Mouse (Mus musculus) midbrain, embryonic 14.5 days (tissue): ENCODE measurements at regions not wholly inside any gene's neighbourhood (a gene's known extent, or its start where the extent isn't known, plus 50 kb on each side); places are given as distances from the start of the nearest gene placed in this dataset.

Experiments used
- ATAC-seq: fragments of 200-750 bp; cut with Nextera tagmentation; 2 replicates; pipeline ENCODE4 v1.8.0; 2017; ENCODE audit warnings: moderate number of reproducible peaks, moderate library complexity; ENCODE audit not compliant: low FRiP score, low TSS enrichment
- DNase-seq: peaks from one replicate; pipeline ENCODE4 v3.0.0-alpha.2; 2015
- H3K27ac ChIP-seq: fragments of 300-500 bp; sonication (generic); replicated peaks from 2 replicates; pipeline ENCODE4 v1.5.1; 2014; ENCODE audit warnings: mild to moderate bottlenecking, low read depth, low read length, moderate library complexity
- H3K27me3 ChIP-seq: fragments of 300-500 bp; sonication (generic); 2 replicates; pipeline ENCODE4 v1.6.1; 2014; ENCODE audit warnings: low read length, control low read depth, mixed read lengths; ENCODE audit not compliant: control insufficient read depth, insufficient read depth
- H3K36me3 ChIP-seq: fragments of 300-500 bp; sonication (generic); 2 replicates; pipeline ENCODE4 v1.6.1; 2014; ENCODE audit warnings: low read length, control low read depth; ENCODE audit not compliant: control insufficient read depth, insufficient read depth
- H3K4me1 ChIP-seq: fragments of 300-500 bp; sonication (generic); 2 replicates; pipeline ENCODE4 v1.6.1; 2014; ENCODE audit warnings: mild to moderate bottlenecking, antibody characterized with exemption, low read length, control low read depth; ENCODE audit not compliant: control insufficient read depth, insufficient read depth
- H3K4me2 ChIP-seq: fragments of 300-500 bp; sonication (generic); 2 replicates; pipeline ENCODE4 v1.6.1; 2014; ENCODE audit warnings: mild to moderate bottlenecking, low read length, moderate library complexity
- H3K4me3 ChIP-seq: fragments of 300-500 bp; sonication (generic); replicated peaks from 2 replicates; pipeline ENCODE4 v1.5.1; 2014; ENCODE audit warnings: low read depth, low read length
- H3K9ac ChIP-seq: fragments of 300-500 bp; sonication (generic); replicated peaks from 2 replicates; pipeline ENCODE4 v1.6.1; 2014; ENCODE audit warnings: mild to moderate bottlenecking, low read length, moderate library complexity
- H3K9me3 ChIP-seq: fragments of 300-500 bp; sonication (generic); 2 replicates; pipeline ENCODE4 v1.6.1; 2016; ENCODE audit warnings: low read length, control low read depth, mixed read lengths; ENCODE audit not compliant: control insufficient read depth
- WGBS: fragments of 180-500 bp; shearing (Covaris S2); extraction: QIAGEN DNeasy Blood & Tissue Kit; methylation state at CpG from one replicate; pipeline ENCODE4 v1.1.7; 2014; 5-methylcytosine and 5-hydroxymethylcytosine counted together

DNA sequence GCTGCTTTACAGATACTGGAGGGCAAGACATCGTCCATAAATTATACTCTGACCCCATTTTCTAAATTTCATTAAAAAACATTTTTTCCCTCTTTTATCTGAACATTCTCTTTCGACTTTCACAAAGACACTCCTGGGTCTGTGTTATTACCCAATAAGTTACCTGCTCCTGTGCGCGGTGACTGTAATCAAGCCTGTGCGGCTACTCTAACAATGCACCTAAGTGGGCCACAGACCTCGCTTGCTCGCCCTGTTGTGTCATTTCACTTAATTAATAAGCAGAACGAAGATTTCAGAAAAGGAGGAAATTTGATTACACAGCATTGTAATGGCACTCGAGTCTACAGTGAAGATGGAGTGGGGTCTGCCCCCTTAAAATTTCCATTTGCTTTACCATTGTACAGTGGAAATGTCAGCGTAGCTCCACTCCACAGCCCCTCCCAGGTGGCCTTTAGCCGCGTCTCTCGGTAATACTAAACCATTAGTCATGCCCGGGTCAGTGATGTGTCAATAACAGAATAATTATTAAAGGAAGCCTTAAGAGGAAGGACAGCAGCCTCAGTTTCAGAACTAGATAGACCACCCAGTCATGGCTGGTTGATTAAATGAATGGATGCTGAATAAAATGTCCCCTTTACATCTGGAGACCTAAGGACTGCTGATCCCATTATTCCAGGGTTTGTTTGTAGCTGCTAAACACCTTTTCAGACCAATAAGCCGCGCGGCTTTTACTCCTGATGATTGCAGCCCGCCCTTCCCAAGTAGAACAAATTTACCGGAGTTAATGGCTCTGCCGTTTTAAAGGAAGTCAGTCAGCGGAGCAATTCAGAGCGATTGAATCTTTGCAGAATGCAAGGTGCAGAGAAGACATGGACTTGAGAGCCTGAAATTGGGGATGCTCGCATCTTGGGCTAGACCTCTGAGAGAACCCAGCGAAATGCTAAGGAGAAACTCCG, 194.5 kb upstream of the Creb1 start:
- Histone ChIP-seq H3K4me3 (no peak overlapping the region), H3K27me3 (no peaks in the 10 kb centered on the region), H3K27ac (no peak overlapping the region; the same call in 1 of the 2 replicates), H3K36me3 (no peaks in the 10 kb centered on the region), H3K9me3 (no peaks in the 10 kb centered on the region), H3K4me2 (peak overlapping the region; percentile 34), H3K4me1 (peaks cover 6% of the 10 kb centered on the region; the same call in 1 of the 2 replicates), H3K9ac (no peak overlapping the region)
- ATAC-seq (no peak), DNase-seq (peak; percentile 47)
- 39% methylated on average over 25 of the region's 25 CpGs for WGBS

DNA sequence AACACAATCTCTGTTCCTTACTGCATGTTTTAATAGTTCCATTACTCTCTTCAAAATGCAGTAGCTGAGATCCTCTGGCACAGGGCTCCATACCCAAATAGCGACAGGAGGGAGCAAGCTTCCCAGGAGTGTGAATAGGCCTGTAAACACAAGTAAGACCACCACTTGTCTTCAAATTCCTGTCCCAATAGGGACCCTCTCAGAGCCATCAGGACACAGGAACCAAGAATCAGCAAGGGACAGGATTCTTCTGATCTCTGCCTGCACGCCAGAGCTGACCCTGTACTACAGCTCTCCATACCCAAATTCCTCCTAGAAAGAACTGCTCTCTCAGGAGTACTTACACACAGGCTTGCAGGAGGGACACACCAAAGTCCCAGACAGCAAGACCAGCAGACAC, 200.9 kb upstream of the Creb1 start:
- 79% methylated on average over 2 of the region's 2 CpGs for WGBS
- Histone ChIP-seq H3K9me3 (no peaks in the 10 kb centered on the region), H3K27me3 (no peaks in the 10 kb centered on the region), H3K36me3 (no peaks in the 10 kb centered on the region), H3K9ac (no peak overlapping the region), H3K4me3 (no peak overlapping the region), H3K27ac (no peak overlapping the region), H3K4me2 (no peak overlapping the region), H3K4me1 (no peaks in the 10 kb centered on the region)
- ATAC-seq (no peak), DNase-seq (no peak)

GRCm38 (mm10) chr1:64330721-64331120, 201.7 kb upstream of the Creb1 start:
- H3K27me3 ChIP-seq = no peaks in the 10 kb centered on the region
- DNase-seq (no peak), ATAC-seq (no peak)
- H3K27ac ChIP-seq = no peak overlapping the region
- no peaks in the 10 kb centered on the region for H3K9me3 ChIP-seq
- H3K4me3 ChIP-seq = no peak overlapping the region
- H3K4me2 ChIP-seq = no peak overlapping the region
- H3K9ac ChIP-seq = no peak overlapping the region
- no peaks in the 10 kb centered on the region for H3K36me3 ChIP-seq
- 5% methylated on average over 2 of the region's 2 CpGs for WGBS
- no peaks in the 10 kb centered on the region for H3K4me1 ChIP-seq

- H3K27ac ChIP-seq = no peak overlapping the region
- no peaks in the 10 kb centered on the region for H3K9me3 ChIP-seq
- H3K4me3 ChIP-seq = no peak overlapping the region
- H3K4me2 ChIP-seq = no peak overlapping the region
- H3K4me1 ChIP-seq = no peaks in the 10 kb centered on the region
- no peaks in the 10 kb centered on the region for H3K27me3 ChIP-seq
- ATAC-seq (no peak), DNase-seq (no peak)
- H3K36me3 ChIP-seq = no peaks in the 10 kb centered on the region
- H3K9ac ChIP-seq = no peak overlapping the region
- 93% methylated on average over 4 of the region's 4 CpGs for WGBS
These were observed 200.1 kb upstream of the Klf7 start for GRCm38 (mm10) chr1:64322197-64322596.

GRCm38 (mm10) chr1:64319155-64319582, 197.1 kb upstream of the Klf7 start:
- no peaks in the 10 kb centered on the region for H3K27me3 ChIP-seq
- no peak overlapping the region for H3K9ac ChIP-seq
- DNase-seq (no peak), ATAC-seq (no peak)
- no peak overlapping the region for H3K27ac ChIP-seq
- no peaks in the 10 kb centered on the region for H3K4me1 ChIP-seq
- no peaks in the 10 kb centered on the region for H3K36me3 ChIP-seq
- WGBS = 74% methylated on average over 3 of the region's 3 CpGs
- no peak overlapping the region for H3K4me3 ChIP-seq
- H3K4me2 ChIP-seq = no peak overlapping the region
- no peaks in the 10 kb centered on the region for H3K9me3 ChIP-seq

- DNase-seq (no peak), ATAC-seq (no peak)
- Histone ChIP-seq H3K9me3 (no peaks in the 10 kb centered on the region), H3K36me3 (no peaks in the 10 kb centered on the region), H3K27me3 (no peaks in the 10 kb centered on the region), H3K4me2 (no peak overlapping the region), H3K9ac (no peak overlapping the region), H3K4me1 (no peaks in the 10 kb centered on the region), H3K27ac (no peak overlapping the region), H3K4me3 (no peak overlapping the region)
- 75% methylated on average over 8 of the region's 8 CpGs for WGBS
These were observed 196.5 kb upstream of the Klf7 start for GRCm38 (mm10) chr1:64318440-64319154.

GRCm38 (mm10) chr1:64317032-64317636, 195.1 kb upstream of the Klf7 start:
- no peak for ATAC-seq
- H3K9me3 ChIP-seq = no peaks in the 10 kb centered on the region
- no peaks in the 10 kb centered on the region for H3K36me3 ChIP-seq
- H3K9ac ChIP-seq = no peak overlapping the region
- H3K27me3 ChIP-seq = no peaks in the 10 kb centered on the region
- H3K27ac ChIP-seq = no peak overlapping the region
- H3K4me3 ChIP-seq = no peak overlapping the region
- no peak overlapping the region for H3K4me2 ChIP-seq
- no peak for DNase-seq
- H3K4me1 ChIP-seq = no peaks in the 10 kb centered on the region
- WGBS = 84% methylated on average over 5 of the region's 5 CpGs

DNA sequence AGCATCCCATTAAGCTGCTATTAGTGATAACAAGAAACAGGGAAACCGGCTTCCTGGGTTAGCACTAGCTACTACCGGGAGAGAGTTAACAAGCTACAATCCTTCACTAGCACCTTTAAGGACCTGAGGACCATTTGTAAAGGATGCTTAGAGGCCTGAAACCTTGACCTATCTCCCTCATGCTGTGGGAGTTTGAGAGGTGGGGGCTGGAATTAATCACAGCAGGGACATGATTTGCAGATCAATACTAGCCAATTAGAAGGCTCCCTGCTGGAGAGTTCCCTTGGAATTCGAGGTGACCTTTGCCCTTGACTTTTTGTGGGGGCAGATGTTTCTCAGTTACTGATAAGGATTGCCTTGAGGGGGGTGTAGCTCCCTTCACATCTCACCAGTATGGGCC, 189.3 kb upstream of the Klf7 start:
- Histone ChIP-seq H3K27me3 (no peaks in the 10 kb centered on the region), H3K36me3 (no peaks in the 10 kb centered on the region), H3K9ac (no peak overlapping the region), H3K9me3 (no peaks in the 10 kb centered on the region), H3K27ac (no peak overlapping the region), H3K4me1 (no peaks in the 10 kb centered on the region), H3K4me3 (no peak overlapping the region), H3K4me2 (no peak overlapping the region)
- DNase-seq = no peak
- WGBS = 29% methylated on average over 3 of the region's 3 CpGs
- ATAC-seq = no peak
